Mouse (Mus musculus) spleen, postnatal 36 days (tissue): ENCODE measurements around the gene Hoxa10.
A peak's percentile ranks its signal among the peaks of the same experiment; 100 is the strongest.

ENCODE experiments used
- DNase-seq, 2 experiments: peaks; one replicate each; pipeline ENCODE4 v3.0.0; 2022; ENCODE audit warnings: low spot score in 2 of 2, mixed read lengths in 1 of 2

The Hoxa10 gene

DNA sequence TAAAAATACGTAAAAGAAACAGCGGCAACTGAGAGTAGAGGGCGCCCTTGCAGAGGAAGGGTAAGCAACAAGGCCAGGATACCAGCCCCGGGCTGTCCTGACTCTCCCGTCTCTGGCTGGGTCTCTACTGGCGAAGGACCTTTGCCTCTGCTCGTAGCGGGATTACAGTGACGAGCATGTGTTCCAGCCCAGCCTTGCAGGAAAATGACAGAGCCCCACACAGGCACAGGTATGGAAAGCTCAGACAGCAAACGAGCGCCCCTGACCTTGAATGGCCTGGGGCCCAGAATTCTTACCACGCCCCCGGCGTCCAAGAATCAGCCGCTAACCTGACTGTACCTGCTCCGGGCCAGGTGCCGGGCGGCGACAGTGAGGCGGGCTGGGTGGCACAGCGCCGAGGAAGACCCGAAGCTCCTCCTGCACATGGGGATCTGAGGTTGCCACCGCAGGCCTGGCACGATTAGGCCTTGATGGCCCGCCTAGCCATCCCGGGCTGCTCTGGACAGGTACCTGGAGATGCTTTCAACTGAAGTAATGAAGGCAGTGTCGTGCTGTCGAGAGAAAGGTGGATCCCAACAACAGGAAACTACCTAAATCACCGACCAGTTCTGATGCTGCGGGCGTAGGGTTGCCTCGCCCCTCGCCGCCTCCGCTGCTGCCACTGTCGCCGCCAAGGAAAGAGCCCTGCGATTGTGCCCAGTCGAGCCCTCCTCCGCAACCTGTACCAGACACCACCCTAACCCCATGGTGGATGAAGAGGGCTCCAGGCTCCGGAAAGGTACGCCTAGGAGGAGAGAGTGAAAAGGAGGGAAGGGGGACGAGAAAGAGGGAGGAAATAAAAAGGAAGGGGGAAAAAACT lies 10.9 kb downstream of the Hoxa10 start:
- no peak for DNase-seq

- DNase-seq = no peak
Measured at GRCm38 (mm10) chr6:52228475-52229465, 11.9 kb downstream of the Hoxa10 start.

DNA sequence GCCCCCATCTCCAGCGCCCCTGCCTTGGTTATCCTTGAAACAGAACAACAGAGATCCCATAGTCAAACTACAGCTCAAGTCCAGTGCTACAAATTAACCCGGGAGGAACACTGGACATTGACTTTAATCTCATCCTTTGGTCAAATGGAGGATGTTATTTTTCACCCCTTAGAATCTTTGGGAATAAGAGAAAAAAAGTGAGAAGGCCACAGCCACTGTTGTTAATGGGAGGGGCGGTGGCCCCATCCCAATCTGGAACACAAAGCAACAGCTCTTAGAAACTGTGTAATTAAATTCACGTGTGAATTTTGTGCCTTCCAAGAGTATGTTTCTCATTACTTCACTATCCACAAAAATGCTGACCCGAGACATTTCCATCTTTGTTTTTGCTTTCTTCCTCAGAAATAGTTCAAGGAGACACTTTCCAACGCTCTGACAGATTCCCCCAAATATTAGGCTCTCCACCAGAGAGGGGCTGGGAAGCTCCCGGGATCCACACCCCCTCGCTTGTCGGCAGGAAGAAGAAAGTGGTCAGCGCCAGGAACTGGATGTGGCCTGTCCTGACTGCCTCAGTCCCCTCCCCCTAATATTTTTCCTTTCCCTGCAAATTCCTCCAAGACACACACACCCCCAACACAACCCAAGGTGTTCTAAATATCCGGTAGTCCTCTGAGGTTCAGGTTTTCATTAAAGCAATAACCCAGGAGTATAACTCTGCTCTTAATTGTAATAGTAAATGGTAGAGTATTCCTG lies 13.0 kb downstream of the Hoxa10 start:
- DNase-seq = no peak

- DNase-seq = no peak
Measured at GRCm38 (mm10) chr6:52226569-52227257, 13.9 kb downstream of the Hoxa10 start.

DNA sequence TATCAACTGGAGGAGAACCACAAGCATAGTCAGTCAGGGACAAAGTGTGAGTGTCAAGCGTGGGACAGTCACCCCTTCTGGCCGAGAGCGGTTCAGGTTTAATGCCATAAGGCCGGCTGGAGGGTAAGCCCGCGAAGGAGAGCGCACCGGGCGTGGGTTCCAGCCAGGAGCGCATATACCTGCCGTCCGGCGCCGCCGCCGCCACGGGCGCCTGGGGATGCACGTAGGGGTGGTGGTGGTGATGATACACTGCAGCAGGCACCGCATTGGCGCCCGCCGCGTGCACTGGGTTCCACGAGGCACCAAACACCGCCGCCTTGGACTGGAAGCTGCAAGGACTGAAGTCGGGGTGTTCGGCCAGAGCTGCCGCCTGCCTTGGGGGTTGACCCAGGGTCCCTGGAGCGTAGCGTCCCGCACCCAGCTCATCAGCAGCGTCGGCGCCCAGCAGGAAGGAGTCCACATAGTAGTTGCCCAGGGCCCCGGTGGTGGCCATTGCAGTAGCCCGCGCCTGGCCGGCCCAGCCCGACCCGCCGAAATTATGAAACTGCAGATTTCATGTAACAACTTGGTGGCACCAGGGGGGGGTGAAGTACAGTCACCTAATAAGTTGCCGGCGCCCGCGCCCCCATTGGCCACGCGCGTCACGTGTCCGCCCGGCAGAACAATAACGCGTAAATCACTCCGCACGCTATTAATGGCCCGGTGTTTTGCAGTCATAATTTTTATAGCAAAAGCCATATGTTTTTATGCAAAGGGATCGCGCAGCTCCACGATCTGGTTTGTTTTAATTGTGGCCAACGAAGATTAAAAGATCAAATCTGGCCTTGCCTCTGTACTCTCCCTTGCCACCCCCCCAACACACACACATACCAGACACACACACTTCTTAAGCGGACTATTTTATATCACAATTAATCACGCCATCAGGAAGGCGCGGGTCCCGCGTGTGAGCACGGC lies 14.8 kb downstream of the Hoxa10 start:
- no peak for DNase-seq

DNA sequence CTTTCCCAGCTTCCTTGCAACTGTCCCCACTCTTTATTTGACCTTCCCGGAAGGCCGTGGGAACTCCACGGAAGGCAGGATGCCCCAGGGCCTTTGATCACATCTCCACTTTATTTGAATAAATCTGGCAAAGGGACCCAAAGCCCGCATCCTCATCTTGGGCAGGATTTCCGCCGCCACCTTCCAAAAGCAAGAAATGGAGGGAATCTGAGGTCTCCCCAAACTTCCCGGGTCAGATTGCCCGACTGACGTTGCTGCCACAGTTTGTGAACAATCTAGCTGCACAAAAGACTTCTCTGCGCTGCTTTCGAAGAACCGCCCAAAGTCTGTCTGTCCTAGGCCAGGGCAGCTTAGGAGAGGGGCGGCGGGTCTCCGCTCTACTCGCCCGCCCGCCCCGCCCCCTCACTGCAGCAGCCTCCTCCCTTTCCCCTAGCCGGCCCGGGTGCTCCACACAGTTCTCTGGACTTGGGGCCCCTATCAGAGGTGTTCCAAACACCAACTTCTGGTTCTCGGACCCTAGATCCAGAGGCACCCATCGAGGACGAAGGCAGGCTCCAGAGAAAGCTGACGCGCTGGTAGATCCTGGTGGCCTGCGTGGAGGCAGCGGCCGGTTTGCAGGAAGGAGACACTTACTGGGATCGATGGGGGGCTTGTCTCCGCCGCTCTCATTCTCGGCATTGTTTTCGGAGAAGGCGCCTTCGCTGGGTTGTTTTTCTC lies 15.6 kb downstream of the Hoxa10 start:
- no peak for DNase-seq

DNA sequence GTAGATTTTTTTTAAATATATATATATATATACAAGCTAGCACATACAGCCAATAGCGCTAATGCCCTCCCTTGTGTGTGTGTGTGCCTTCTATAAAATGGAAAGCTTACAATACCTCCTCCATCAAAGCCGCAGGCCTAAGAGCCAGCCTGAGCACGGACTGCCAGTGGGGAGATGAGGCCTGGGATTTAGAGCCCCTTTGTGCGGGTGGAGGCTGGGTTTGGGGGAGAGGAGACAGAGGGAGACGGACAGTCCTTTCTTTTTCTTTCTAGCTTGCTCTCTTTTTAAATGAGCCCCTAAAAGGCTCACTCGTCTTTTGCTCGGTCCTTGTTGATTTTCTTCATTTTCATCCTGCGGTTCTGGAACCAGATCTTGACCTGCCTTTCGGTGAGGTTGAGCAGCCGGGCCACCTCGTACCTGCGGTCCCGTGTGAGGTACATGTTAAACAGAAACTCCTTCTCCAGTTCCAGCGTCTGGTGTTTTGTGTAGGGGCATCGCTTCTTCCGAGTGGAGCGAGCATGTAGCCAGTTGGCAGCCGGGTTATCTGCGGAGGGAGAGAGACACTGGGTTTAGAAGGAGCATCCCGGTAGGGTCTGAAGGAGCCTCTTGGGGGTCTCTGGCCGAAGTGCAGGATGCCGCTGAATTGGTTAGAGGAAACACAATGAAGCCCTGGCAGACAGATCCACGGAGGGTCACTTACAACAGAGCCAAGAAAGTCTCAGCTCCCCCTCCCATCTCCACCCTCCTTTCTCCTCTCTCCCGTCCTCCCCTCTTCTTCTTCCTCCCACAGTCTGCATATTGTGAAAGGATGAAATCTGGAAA lies 16.5 kb downstream of the Hoxa10 start:
- no peak for DNase-seq

DNA sequence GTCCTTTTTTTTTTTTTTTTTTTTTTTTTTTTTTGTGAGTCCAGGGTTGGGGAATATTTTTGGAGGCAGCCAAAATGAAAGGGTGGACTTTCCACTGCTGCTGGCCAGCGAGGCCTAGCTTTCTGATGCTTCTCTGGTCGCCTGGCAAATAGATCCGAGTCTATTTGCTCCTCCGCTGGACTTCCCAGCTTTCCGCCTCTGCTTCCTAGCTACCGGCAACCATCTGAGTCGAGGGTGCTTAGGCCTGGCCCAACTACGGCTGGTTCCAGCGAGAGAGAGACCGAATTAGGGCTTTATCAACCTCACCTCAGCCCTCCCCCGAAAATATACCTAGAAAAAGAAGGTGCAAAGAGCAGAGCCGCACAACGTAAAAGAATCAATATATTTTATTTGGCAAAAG lies 17.9 kb downstream of the Hoxa10 start:
- DNase-seq = no peak

DNA sequence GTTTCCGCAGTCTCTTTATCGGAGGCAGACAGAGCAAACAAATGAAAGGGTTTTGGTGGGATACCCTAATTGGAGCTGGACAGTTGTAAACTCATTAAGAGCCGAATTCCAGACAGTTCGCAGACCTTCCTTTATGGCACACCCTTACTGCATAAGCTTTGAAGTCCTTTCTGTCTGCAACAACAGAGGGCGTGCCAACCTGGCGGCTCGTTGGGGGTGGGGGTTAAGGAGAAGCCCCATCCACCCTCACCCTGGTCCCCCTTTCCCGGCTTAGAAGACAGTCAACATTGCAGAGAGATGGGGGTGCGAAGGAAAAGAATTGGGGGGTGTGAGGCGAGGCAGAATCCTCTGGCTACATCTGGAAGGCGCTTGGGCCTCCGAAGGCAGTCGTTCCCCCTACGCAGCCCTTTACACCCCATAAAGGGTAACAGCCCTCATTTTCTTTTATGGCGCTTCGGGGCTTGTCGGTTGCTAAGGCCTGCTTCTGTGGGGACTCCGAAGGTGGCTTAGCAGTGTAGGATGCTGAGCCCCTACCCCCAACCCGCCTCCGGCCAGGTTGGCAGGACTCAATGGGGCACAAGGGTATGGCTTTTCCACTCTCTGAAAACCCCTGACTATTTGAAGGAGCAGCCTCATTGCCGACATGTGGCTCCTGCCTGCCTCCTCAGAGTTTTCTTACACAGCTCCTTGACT lies 18.5 kb downstream of the Hoxa10 start:
- no peak for DNase-seq

GRCm38 (mm10) chr6:52221337-52221992 lies 19.2 kb downstream of the Hoxa10 start, which contains the start of gene Hoxa7:
TSS of gene Hoxa7 (minus strand) at chr6:52221854.
- peak; percentile 56 to 66 for DNase-seq

DNA sequence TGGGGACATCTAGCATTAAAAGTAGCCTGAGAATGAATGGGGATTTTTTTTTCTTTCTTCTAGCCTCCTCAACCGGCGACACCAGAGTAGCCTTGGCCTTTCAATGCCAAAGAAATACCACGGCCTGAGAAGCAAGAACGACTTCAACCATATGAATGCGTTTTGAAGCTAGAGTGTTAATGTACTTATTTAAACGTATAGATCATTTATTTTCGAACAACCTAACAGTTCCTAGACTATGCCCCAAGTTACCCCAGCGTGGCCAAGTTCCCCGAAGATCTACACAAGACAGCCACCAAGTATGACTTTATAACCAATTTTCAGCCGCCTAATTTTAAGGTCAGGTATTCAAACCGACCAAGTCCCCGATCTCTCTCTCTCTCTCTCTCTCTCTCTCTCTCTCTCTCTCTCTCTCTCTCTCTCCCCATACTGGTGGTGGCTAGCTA lies 19.8 kb downstream of the Hoxa10 start:
- DNase-seq = no peak

GRCm38 (mm10) chr6:52220003-52220864 lies 20.4 kb downstream of the Hoxa10 start:
- DNase-seq = no peak

GRCm38 (mm10) chr6:52219234-52219942 lies 21.3 kb downstream of the Hoxa10 start:
- no peak for DNase-seq

DNA sequence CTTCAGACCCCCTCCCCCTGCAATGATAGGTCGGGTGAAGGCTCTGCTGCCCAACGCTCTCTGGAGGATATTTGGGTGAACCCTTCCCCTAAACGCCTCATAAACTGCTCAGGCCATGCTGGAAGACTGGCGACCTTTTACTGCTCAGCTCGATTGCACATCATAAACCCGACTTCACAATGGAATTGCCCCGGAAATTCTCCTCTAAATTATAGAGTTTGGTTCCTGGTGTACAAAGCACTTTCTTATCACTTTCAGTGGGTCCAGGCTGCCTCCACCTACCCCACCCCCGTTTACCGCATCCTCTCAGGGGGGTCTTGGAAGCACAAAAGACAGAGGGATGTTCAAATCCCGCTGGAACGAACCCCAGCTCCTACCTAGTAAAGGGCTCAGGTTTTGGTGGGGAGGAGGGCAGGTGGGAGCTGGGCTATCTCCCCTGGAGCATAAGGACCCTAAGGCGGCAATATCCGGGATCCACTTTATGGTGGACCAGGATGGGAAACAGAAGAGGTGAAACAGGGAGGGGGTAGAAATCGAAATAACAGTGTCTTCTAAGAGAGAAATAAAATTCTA lies 21.9 kb downstream of the Hoxa10 start:
- DNase-seq = no peak
